In genomic region chrX:99135523-99136258, GRCm38 (mm10) we compare ENCODE assay signal across 8 mouse cellular contexts. TPM values are rescaled to one million over a fixed set of nuclear protein-coding genes. Genes with fewer than 3 reads are reported as not detected.
DNase-seq lines count a peak whose midpoint lies in the region; ATAC-seq lines count a peak whose summit lies in the region.

Gene Efnb1 (plus strand): TSS chrX:99136130.

- peaks cover 2% of the 10 kb centered on the region; the same call in 1 of the 2 replicates for H3K4me1 ChIP-seq in forebrain, embryonic 11.5 days (replicated peaks; ENCODE audit: control insufficient read depth, insufficient read depth, low read length)
- peaks cover 15% of the 10 kb centered on the region for H3K4me1 ChIP-seq in heart, embryonic 16.5 days (ENCODE audit: control insufficient read depth, insufficient read depth, low read length)
- H3K4me1 ChIP-seq in liver, embryonic 15.5 days (replicated peaks): 0 out of 2 replicates have a peak, but pooled peaks cover under 1% of the 10 kb centered on the region
- H3K4me1 ChIP-seq in neural tube, embryonic 12.5 days: peaks cover 13% of the 10 kb centered on the region

- H3K4me2 ChIP-seq in forebrain, embryonic 11.5 days (ENCODE audit: low read depth, low read length, severe bottlenecking): peak within 1 kb of the TSS; percentile 52
- H3K4me2 ChIP-seq in heart, embryonic 16.5 days (ENCODE audit: low read depth, low read length): peak within 1 kb of the TSS; percentile 71
- peak within 1 kb of the TSS; percentile 66 for H3K4me2 ChIP-seq in liver, embryonic 15.5 days
- H3K4me2 ChIP-seq in neural tube, embryonic 12.5 days (replicated peaks): peak within 1 kb of the TSS; percentile 71

- peak within 1 kb of the TSS; percentile 69 for H3K4me3 ChIP-seq in forebrain, embryonic 11.5 days (ENCODE audit: low read depth, low read length)
- H3K4me3 ChIP-seq in heart, embryonic 16.5 days (ENCODE audit: low read length): peak within 1 kb of the TSS; percentile 74
- H3K4me3 ChIP-seq in liver, embryonic 15.5 days (replicated peaks): peak within 1 kb of the TSS; percentile 54
- H3K4me3 ChIP-seq in neural tube, embryonic 12.5 days: peak within 1 kb of the TSS; percentile 64

- H3K36me3 ChIP-seq in forebrain, embryonic 11.5 days (ENCODE audit: control insufficient read depth, insufficient read depth, low read length): no peaks in the 10 kb centered on the region
- H3K36me3 ChIP-seq in heart, embryonic 16.5 days (ENCODE audit: control insufficient read depth, insufficient read depth): no peaks in the 10 kb centered on the region
- H3K36me3 ChIP-seq in liver, embryonic 15.5 days (replicated peaks): no peaks in the 10 kb centered on the region
- no peaks in the 10 kb centered on the region for H3K36me3 ChIP-seq in neural tube, embryonic 12.5 days

- H3K27ac ChIP-seq in forebrain, embryonic 11.5 days (ENCODE audit: low read depth, low read length): peak within 1 kb of the TSS; percentile 88
- H3K27ac ChIP-seq in heart, embryonic 16.5 days (ENCODE audit: low read length): peak within 1 kb of the TSS; percentile 89
- H3K27ac ChIP-seq in liver, embryonic 15.5 days (replicated peaks): peak within 1 kb of the TSS; percentile 38; the same call in 1 of the 2 replicates
- peak within 1 kb of the TSS; percentile 53 for H3K27ac ChIP-seq in neural tube, embryonic 12.5 days

- H3K9me3 ChIP-seq in forebrain, embryonic 11.5 days (ENCODE audit: control insufficient read depth, low read length): no peaks in the 10 kb centered on the region
- no peaks in the 10 kb centered on the region for H3K9me3 ChIP-seq in heart, embryonic 16.5 days (replicated peaks; ENCODE audit: control insufficient read depth, low read length)
- H3K9me3 ChIP-seq in liver, embryonic 15.5 days (replicated peaks): no peaks in the 10 kb centered on the region
- H3K9me3 ChIP-seq in neural tube, embryonic 12.5 days: no peaks in the 10 kb centered on the region

- peak within 1 kb of the TSS; percentile 92 for H3K9ac ChIP-seq in forebrain, embryonic 11.5 days (ENCODE audit: low read length)
- peak within 1 kb of the TSS; percentile 86 for H3K9ac ChIP-seq in heart, embryonic 16.5 days (ENCODE audit: low read length)
- H3K9ac ChIP-seq in liver, embryonic 15.5 days: peak within 1 kb of the TSS; percentile 30; the same call in 1 of the 2 replicates
- peak within 1 kb of the TSS; percentile 80 for H3K9ac ChIP-seq in neural tube, embryonic 12.5 days

- peaks cover 6% of the 10 kb centered on the region; the same call in 1 of the 2 replicates for H3K27me3 ChIP-seq in forebrain, embryonic 11.5 days (ENCODE audit: control insufficient read depth, insufficient read depth, low read length)
- H3K27me3 ChIP-seq in heart, embryonic 16.5 days (ENCODE audit: control insufficient read depth, insufficient read depth, low read length): peaks cover 7% of the 10 kb centered on the region; the same call in 1 of the 2 replicates
- peaks cover 41% of the 10 kb centered on the region for H3K27me3 ChIP-seq in liver, embryonic 15.5 days
- H3K27me3 ChIP-seq in neural tube, embryonic 12.5 days (replicated peaks): no peaks in the 10 kb centered on the region; the same call in 1 of the 2 replicates

- peak; percentile 73 for DNase-seq in c-Kit-positive CD71-positive TER-119-negative erythroid progenitor cells, embryonic 14.5 days (ENCODE audit: low read depth)
- peak; percentile 90 for DNase-seq in forebrain, embryonic 11.5 days (ENCODE audit: low spot score)
- DNase-seq in kidney, postnatal 36 days: peak; percentile 92 to 94
- peak; percentile 84 for DNase-seq in telencephalon, adult 2 months (ENCODE audit: low read depth, low spot score)

- 16% methylated on average over 35 of the region's 35 CpGs for WGBS in forebrain, embryonic 11.5 days
- 19% methylated on average over 35 of the region's 35 CpGs for WGBS in heart, embryonic 16.5 days
- 30% methylated on average over 35 of the region's 35 CpGs for WGBS in liver, embryonic 15.5 days (ENCODE audit: insufficient replicate concordance)
- WGBS in neural tube, embryonic 12.5 days: 22% methylated on average over 35 of the region's 35 CpGs

- ATAC-seq in CD4-positive, CD25-positive, alpha-beta regulatory T cell, adult 4 months: peak; percentile 94
- peak; percentile 94 for ATAC-seq in forebrain, embryonic 11.5 days (replicated peaks; ENCODE audit: low FRiP score)
- peak; percentile 91 for ATAC-seq in heart, embryonic 16.5 days (replicated peaks; ENCODE audit: extremely low read depth, insufficient read depth, low FRiP score)
- ATAC-seq in liver, embryonic 15.5 days (ENCODE audit: insufficient read depth): peak; percentile 74
- ATAC-seq in neural tube, embryonic 12.5 days (ENCODE audit: low FRiP score, low read depth): peak; percentile 93

RNA-seq across cellular contexts. Expression of gene Efnb1, which starts in this region (rescaled TPM):
- under 1 TPM; 0.18 to 0.32 TPM for polyA plus RNA-seq in CD4-positive, CD25-positive, alpha-beta regulatory T cell, adult 4 months (2017; shearing (Covaris generic))
- 115 and 116 TPM in 2 replicates for polyA plus RNA-seq in forebrain, embryonic 11.5 days (2014; fragmentation: Nextera tagmentation; extraction: Ambion mirVana)
- 17.4 and 19.4 TPM in 2 replicates for polyA plus RNA-seq in heart, embryonic 16.5 days (2015; fragmentation: Nextera tagmentation; extraction: Ambion mirVana)
- polyA plus RNA-seq in liver, embryonic 15.5 days (2015; fragmentation: Nextera tagmentation; extraction: Ambion mirVana): 5.1 and 5.7 TPM in 2 replicates
- 56.2 and 58.0 TPM in 2 replicates for polyA plus RNA-seq in neural tube, embryonic 12.5 days (2016; fragmentation: Nextera tagmentation; extraction: Ambion mirVana)

Comparison
In these comparisons a context has a peak if more than half of its experiments do, and no peak if none do; other contexts are left out.
1. Peak in every context shown above with its lines: DNase-seq, ATAC-seq, H3K4me3 ChIP-seq and H3K27ac ChIP-seq.
2. Peak in ATAC-seq in CD4-positive, CD25-positive, alpha-beta regulatory T cell, adult 4 months; RNA of the gene not detected or under 1 TPM.
3. H3K27ac ChIP-seq: peak in every context shown above with its lines; median percentile 89 in heart, embryonic 16.5 days; 88 in forebrain, embryonic 11.5 days; 53 in neural tube, embryonic 12.5 days; 38 in liver, embryonic 15.5 days.
4. H3K9ac ChIP-seq: peak in every context shown above with its lines; median percentile 92 in forebrain, embryonic 11.5 days; 86 in heart, embryonic 16.5 days; 80 in neural tube, embryonic 12.5 days; 30 in liver, embryonic 15.5 days.